Mouse (Mus musculus) stomach, embryonic 16.5 days (tissue): ENCODE results near the gene Flt4. TPM values are rescaled to one million over a fixed set of nuclear protein-coding genes. Genes with fewer than 3 reads are reported as not detected.

Experiments used
- ATAC-seq: fragments of 200-750 bp; cut with Nextera tagmentation; 2 replicates; pipeline ENCODE4 v1.8.0; 2017; ENCODE audit warnings: moderate number of reproducible peaks, moderate TSS enrichment; ENCODE audit not compliant: insufficient read depth, low FRiP score
- H3K27ac ChIP-seq: fragments of 300-500 bp; sonication (generic); 2 replicates; pipeline ENCODE4 v1.5.1; 2014; ENCODE audit warnings: low read length
- H3K27me3 ChIP-seq: fragments of 300-500 bp; sonication (generic); 2 replicates; pipeline ENCODE4 v1.6.1; 2014; ENCODE audit warnings: low read length, control low read depth, mixed read lengths; ENCODE audit not compliant: control insufficient read depth, insufficient read depth
- H3K36me3 ChIP-seq: fragments of 300-500 bp; sonication (generic); 2 replicates; pipeline ENCODE4 v1.6.1; 2014; ENCODE audit warnings: low read length; ENCODE audit not compliant: control insufficient read depth, insufficient read depth
- H3K4me1 ChIP-seq: fragments of 300-500 bp; sonication (generic); 2 replicates; pipeline ENCODE4 v1.6.1; 2014; ENCODE audit warnings: low read length, control low read depth, mixed read lengths; ENCODE audit not compliant: control insufficient read depth, insufficient read depth
- H3K4me2 ChIP-seq: fragments of 300-500 bp; sonication (generic); 2 replicates; pipeline ENCODE4 v1.6.1; 2014; ENCODE audit warnings: low read depth, low read length, mixed read lengths
- H3K4me3 ChIP-seq: fragments of 300-500 bp; sonication (generic); replicated peaks from 2 replicates; pipeline ENCODE4 v1.5.1; 2014; ENCODE audit warnings: mild to moderate bottlenecking, low read length
- H3K9ac ChIP-seq: fragments of 300-500 bp; sonication (generic); 2 replicates; pipeline ENCODE4 v1.6.1; 2014; ENCODE audit warnings: low read length
- H3K9me3 ChIP-seq: fragments of 300-500 bp; sonication (generic); replicated peaks from 2 replicates; pipeline ENCODE4 v1.6.1; 2016; ENCODE audit warnings: low read length, control low read depth; ENCODE audit not compliant: control insufficient read depth
- WGBS: fragments of 180-500 bp; shearing (Covaris S2); extraction: QIAGEN DNeasy Blood & Tissue Kit; methylation state at CpG from one replicate; pipeline ENCODE4 v1.1.7; 2014; 5-methylcytosine and 5-hydroxymethylcytosine counted together
- polyA plus RNA-seq: library from polyadenylated mRNA; unstranded; fragments of >200 nt; fragmentation: Nextera tagmentation; extraction: Ambion mirVana; gene quantifications from 2 replicates; pipeline ENCODE4 v1.2.1, GENCODE M21; 2015

The Flt4 gene
- polyA plus RNA-seq, 1 experiment from 2014 or later, result 5.8 TPM

DNA sequence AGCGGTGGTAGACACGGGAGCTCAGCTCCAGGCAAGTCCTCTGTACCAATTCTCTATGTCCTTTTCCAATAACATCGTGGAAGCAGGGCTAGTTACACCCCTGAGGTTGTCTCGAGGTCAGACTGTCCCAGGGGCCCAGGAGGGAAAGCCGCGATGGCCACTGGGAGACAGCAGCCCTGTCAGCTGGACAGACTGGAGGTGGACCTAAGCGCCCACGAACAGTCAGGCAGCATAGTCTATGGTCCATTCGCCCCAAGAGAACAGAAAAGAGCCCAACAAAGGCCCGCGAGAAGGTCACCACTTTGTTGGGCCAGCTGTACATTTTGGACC lies 44.0 kb downstream of the Flt4 start:
- Histone ChIP-seq H3K9ac (no peak overlapping the region), H3K36me3 (no peaks in the 10 kb centered on the region), H3K27me3 (no peaks in the 10 kb centered on the region), H3K4me1 (no peaks in the 10 kb centered on the region), H3K27ac (no peak overlapping the region), H3K4me3 (peak overlapping the region; percentile 20; the same call in 1 of the 2 replicates), H3K4me2 (peak overlapping the region; percentile 42), H3K9me3 (no peaks in the 10 kb centered on the region)
- WGBS, result 32% methylated on average over 11 of the region's 11 CpGs
- ATAC-seq, result no peak

DNA sequence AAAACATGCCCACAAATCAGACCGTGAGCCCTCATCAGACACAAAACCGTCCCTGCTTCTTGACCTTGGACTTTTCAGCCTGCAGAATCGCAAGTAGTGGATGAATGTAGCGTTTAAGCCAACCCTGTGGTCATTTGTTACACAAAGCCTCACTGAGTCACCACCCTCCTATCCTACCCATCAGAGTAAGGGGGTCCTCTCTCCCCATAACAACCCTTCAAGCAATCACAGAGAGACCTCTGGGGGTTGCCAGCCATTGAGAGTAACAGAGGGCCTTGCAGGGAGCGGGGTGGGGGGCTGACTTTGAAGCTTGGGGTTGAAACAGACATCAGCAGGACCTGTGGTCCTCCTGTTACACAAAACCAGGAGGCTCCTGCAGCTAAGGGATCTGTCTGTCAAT lies 45.6 kb downstream of the Flt4 start:
- no peak overlapping the region for H3K27ac ChIP-seq
- H3K9me3 ChIP-seq, result no peaks in the 10 kb centered on the region
- H3K4me1 ChIP-seq, result no peaks in the 10 kb centered on the region
- H3K4me2 ChIP-seq, result no peak overlapping the region
- H3K36me3 ChIP-seq, result no peaks in the 10 kb centered on the region
- H3K9ac ChIP-seq, result no peak overlapping the region
- WGBS, result 87% methylated on average over 5 of the region's 5 CpGs
- no peak overlapping the region for H3K4me3 ChIP-seq
- no peaks in the 10 kb centered on the region for H3K27me3 ChIP-seq
- ATAC-seq, result no peak

DNA sequence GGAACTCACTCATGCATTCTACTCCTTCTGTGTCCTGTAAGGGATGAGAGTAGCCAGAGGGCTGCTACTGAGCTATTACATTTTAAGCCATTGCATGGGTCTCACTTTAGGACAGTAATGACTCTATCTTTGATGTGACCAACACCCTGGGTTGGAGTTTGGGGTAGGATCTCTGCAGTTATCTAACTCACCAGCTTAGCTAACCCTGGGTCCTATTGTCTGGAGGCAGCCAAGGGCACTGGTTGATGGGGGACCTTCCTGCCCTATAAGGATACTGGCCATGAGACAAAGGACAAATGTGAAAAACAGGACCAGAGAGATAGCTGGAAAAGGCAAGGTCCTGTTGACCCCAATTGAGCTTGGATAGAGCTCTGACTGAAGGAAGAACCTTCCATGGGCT lies 46.4 kb downstream of the Flt4 start:
- Histone ChIP-seq H3K4me2 (no peak overlapping the region), H3K36me3 (no peaks in the 10 kb centered on the region), H3K9me3 (no peaks in the 10 kb centered on the region), H3K4me1 (no peaks in the 10 kb centered on the region), H3K9ac (no peak overlapping the region), H3K4me3 (no peak overlapping the region), H3K27me3 (no peaks in the 10 kb centered on the region), H3K27ac (no peak overlapping the region)
- ATAC-seq, result no peak

DNA sequence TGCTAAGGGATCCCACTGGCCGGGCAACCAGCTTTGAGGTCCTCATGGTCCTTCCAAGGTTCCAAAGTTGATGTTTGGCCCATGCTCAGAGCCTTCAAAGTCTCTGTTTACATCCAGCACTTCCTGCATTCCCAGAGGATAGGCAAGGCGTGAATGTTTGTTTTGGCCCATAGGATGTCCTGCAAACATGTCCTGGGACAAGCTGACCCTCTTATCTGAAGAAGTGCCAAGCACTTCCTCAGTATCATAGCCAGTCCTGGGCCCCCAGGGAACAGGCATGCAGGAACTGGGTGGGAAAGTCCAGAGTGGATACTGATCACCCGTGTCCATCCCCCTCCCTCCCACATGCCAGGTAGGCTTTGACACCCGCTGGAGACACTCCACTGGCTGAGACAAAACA lies 49.0 kb downstream of the Flt4 start:
- H3K27ac ChIP-seq, result no peak overlapping the region
- no peaks in the 10 kb centered on the region for H3K36me3 ChIP-seq
- no peak overlapping the region for H3K4me3 ChIP-seq
- no peaks in the 10 kb centered on the region for H3K9me3 ChIP-seq
- H3K27me3 ChIP-seq, result no peaks in the 10 kb centered on the region
- no peaks in the 10 kb centered on the region for H3K4me1 ChIP-seq
- 71% methylated on average over 4 of the region's 4 CpGs for WGBS
- no peak overlapping the region for H3K9ac ChIP-seq
- H3K4me2 ChIP-seq, result no peak overlapping the region
- ATAC-seq, result no peak

DNA sequence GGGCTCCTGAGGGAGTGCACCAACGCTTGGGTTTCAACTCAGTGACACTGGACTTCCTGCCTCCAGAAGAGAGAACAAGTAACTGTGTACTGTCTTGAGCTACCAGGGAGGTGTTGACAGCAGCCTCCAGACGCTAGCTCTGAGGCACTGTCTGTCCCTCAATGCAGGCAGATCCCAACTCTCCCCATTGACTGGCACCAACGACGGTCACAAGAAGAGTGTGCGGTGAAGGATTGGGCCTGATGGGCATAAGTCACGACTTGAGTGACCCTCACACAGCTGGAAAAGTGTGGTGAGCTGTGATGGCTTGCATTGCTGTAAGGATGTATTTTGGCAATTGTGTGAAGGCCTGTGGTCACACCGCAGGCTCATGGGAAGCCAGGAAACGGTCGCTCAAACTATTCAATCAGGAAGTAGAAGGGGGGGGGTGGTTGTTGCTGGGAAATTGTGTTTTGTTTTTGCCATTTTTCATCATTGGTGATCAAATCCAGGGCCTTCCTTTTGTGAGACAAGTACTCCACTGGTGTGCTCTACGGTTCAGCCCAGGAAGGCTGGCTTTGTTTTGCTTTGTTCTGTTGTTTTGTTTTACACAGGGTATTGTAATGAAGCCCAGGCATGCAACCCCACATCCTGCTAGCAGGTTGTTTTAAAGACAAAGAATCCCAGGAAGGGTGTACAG lies 49.9 kb downstream of the Flt4 start:
- Histone ChIP-seq H3K27ac (no peak overlapping the region), H3K9ac (no peak overlapping the region), H3K27me3 (no peaks in the 10 kb centered on the region), H3K4me3 (no peak overlapping the region), H3K36me3 (no peaks in the 10 kb centered on the region), H3K4me1 (no peaks in the 10 kb centered on the region), H3K4me2 (no peak overlapping the region), H3K9me3 (no peaks in the 10 kb centered on the region)
- ATAC-seq, result no peak
- WGBS, result 71% methylated on average over 10 of the region's 10 CpGs

DNA sequence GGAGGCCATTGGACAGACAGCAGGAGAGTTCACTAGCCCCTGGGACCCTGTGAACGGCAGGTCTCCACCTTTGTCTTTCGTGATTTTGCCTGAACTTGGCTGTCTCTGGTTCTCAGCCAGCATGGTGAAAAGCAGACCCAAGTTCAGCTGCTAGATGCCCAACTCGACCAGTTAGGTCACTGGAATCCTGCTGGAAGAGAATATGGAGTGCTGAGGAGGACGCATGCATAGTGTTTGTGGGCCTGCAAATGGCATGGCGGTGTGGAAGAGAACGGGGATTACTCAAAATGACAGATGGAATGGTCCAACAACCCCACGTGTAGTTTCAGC lies 50.4 kb downstream of the Flt4 start:
- WGBS, result 73% methylated on average over 7 of the region's 7 CpGs
- H3K36me3 ChIP-seq, result no peaks in the 10 kb centered on the region
- H3K4me1 ChIP-seq, result no peaks in the 10 kb centered on the region
- no peak overlapping the region for H3K9ac ChIP-seq
- H3K27me3 ChIP-seq, result no peaks in the 10 kb centered on the region
- no peak overlapping the region for H3K27ac ChIP-seq
- no peaks in the 10 kb centered on the region for H3K9me3 ChIP-seq
- H3K4me2 ChIP-seq, result no peak overlapping the region
- no peak for ATAC-seq
- H3K4me3 ChIP-seq, result no peak overlapping the region

DNA sequence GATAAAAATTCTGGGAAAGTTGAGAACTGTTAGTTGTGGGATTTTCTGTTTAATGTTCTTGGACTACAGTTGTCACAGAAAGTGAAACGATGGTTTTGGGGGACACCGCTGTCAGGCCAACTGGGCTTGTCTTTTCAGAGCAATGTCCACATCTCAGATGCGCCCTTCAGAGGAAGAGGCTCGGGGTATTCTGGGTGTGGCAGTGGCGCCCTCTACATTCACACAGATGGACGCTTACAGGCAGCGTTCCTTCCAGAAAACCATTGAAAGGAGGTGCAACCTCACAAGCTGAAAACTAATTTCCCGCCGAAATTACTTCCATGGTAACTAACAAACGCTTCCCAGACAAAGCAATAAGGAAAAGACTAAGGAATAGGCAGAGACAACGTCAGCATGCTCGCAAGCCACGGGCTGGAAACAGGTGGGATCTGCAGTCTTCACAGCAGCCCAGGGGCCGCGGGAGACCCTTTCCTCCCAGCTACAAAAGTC lies 53.3 kb downstream of the Flt4 start:
- 54% methylated on average over 15 of the region's 15 CpGs for WGBS

DNA sequence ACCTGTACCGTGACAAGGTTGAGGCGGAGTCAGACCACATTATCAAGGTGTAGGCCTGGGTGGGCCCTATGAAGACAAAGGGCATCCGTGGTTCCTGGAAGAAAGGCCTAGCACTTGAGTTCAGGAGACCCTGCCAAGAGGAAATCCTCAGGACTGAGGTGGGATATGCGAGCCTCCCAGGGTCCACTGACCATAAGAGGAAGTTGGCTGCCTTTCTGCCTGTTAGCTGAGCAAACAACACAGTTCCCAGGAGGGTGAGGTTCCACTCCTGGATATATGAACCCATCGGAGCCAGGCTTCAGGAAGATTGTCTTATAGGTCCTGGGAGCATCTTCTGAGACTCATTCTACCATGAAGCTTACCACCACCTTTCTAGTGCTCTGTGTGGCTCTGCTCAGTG lies 54.2 kb downstream of the Flt4 start, which contains the start of gene Scgb3a1:
Scgb3a1 (plus strand) TSS at position 301 of the 400 bp plus-strand sequence.
- Histone ChIP-seq H3K27ac (no peak within 1 kb of the TSS), H3K9ac (no peak within 1 kb of the TSS), H3K4me3 (no peak within 1 kb of the TSS), H3K9me3 (no peaks in the 10 kb centered on the region), H3K36me3 (no peaks in the 10 kb centered on the region), H3K4me1 (no peaks in the 10 kb centered on the region), H3K27me3 (no peaks in the 10 kb centered on the region), H3K4me2 (no peak within 1 kb of the TSS)
- peak; percentile 50; the same call in 1 of the 2 replicates for ATAC-seq
- 65% methylated on average over 5 of the region's 5 CpGs for WGBS

More for the DNA sequence above, 53.3 kb downstream of the Flt4 start:
- Histone ChIP-seq H3K36me3 (no peaks in the 10 kb centered on the region), H3K9ac (no peak overlapping the region), H3K4me1 (no peaks in the 10 kb centered on the region), H3K27me3 (no peaks in the 10 kb centered on the region), H3K27ac (no peak overlapping the region), H3K9me3 (no peaks in the 10 kb centered on the region), H3K4me3 (no peak overlapping the region), H3K4me2 (no peak overlapping the region)
- ATAC-seq, result no peak

DNA sequence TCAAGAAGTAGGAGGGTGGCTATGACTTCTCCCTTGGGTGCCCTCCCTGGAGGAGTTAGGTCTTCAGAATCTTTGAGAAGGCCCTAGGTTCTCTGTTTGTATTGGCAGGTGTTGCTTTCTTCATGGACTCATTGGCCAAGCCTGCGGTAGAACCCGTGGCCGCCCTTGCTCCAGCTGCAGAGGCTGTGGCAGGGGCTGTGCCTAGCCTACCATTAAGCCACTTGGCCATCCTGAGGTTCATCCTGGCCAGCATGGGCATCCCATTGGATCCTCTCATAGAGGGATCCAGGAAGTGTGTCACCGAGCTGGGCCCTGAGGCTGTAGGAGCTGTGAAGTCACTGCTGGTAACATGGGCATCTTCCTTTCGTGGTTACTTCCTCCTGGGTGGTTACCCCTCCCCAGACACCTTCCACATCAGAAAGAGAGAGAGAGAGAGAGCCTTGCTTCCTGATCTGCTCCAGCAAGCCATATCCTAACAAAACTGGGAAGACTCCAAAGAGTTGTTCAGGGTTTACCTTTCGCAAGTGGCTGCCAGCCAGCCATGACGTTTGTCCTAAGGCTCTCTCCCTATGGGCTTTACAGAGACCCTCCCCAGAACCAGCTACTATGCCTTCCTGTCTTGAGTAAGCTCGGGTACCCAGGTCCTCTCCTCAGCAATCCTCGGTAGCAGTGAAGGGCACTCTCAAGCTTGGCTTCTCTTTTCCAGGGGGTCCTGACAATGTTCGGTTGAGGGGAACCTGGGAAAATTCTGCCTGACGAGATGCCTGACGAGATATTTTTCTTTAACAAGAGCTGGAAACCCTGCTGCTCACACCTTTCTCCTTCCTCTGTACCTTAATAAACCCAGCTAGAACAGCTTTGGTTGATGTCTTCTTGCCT lies 55.4 kb downstream of the Flt4 start:
- no peak overlapping the region for H3K27ac ChIP-seq
- H3K4me3 ChIP-seq, result no peak overlapping the region
- H3K9ac ChIP-seq, result no peak overlapping the region
- H3K36me3 ChIP-seq, result 0 out of 2 replicates have a peak, but pooled peaks cover 4% of the 10 kb centered on the region
- no peaks in the 10 kb centered on the region for H3K9me3 ChIP-seq
- no peak overlapping the region for H3K4me2 ChIP-seq
- no peaks in the 10 kb centered on the region for H3K4me1 ChIP-seq
- no peaks in the 10 kb centered on the region for H3K27me3 ChIP-seq
- no peak for ATAC-seq
- WGBS, result 81% methylated on average over 12 of the region's 12 CpGs
